Mouse (Mus musculus) Muller cell, postnatal 12 days (primary cell): ENCODE results near the gene Ankrd52.

Experiments used
- DNase-seq: peaks from one replicate; pipeline ENCODE4 v3.0.0-alpha.2; 2015; ENCODE audit errors: inconsistent ontology term

The Ankrd52 gene

DNA sequence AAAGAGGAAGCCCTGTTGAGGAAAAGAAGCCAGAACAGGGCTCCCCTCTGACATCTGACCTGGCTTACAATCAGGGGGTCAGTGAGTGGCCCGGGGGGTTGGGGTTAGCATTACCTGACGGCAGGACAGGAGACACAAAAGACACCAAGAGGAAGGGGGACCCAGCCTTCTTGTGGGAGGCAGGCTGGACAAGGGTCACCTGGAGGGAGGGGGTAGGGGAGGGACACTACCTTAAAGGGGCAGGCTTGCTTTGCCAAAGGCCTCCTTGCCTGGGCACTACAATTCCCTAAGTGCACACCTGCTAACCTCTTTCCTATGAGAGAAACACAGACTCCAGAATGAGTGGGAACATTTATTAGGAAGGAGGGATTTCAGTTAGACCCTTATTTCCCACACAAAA lies 24.1 kb downstream of the Ankrd52 start, which contains the start of gene Slc39a5:
Slc39a5 (minus strand) TSS at position 174 of the 400 bp plus-strand sequence.
- no peak for DNase-seq

DNA sequence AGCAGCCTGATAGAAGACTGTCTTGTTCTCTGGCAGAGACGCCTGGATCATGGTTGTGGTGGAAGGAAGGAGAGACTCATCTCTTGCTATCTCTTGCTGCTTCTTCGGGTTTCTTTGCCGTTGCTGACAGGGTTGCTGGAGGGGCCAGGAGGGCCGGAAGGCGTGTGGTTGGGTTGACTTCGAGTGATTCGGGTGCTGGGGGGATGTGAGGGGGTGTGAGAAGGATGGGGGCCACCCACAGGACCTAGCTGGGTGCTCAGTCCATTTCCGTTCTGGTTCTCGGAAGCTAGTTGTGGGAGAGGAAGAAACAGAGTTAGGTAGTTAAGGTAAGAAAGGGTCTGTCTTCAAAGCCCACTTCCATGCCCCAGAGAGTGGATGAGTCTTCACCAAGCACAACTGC lies 24.7 kb downstream of the Ankrd52 start:
- DNase-seq, result no peak

DNA sequence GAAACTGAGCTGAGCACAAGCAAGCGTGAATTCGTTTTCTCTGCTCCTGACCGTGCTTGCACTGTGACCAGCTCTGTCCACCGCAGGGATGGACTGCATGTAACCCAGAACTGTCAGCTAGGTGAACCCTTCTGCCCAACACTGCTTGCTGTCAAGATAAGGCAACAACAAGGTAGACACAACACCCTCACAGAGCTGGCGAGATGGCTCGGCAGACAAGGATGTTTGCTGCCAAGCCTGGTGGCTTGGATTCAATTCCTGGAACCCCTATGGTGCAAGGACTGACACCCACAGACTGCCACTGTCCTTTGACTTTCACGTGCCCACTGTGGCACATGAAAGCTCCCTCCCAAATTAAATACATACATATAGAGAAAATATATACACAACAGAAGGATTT lies 27.0 kb downstream of the Ankrd52 start:
- DNase-seq, result no peak

DNA sequence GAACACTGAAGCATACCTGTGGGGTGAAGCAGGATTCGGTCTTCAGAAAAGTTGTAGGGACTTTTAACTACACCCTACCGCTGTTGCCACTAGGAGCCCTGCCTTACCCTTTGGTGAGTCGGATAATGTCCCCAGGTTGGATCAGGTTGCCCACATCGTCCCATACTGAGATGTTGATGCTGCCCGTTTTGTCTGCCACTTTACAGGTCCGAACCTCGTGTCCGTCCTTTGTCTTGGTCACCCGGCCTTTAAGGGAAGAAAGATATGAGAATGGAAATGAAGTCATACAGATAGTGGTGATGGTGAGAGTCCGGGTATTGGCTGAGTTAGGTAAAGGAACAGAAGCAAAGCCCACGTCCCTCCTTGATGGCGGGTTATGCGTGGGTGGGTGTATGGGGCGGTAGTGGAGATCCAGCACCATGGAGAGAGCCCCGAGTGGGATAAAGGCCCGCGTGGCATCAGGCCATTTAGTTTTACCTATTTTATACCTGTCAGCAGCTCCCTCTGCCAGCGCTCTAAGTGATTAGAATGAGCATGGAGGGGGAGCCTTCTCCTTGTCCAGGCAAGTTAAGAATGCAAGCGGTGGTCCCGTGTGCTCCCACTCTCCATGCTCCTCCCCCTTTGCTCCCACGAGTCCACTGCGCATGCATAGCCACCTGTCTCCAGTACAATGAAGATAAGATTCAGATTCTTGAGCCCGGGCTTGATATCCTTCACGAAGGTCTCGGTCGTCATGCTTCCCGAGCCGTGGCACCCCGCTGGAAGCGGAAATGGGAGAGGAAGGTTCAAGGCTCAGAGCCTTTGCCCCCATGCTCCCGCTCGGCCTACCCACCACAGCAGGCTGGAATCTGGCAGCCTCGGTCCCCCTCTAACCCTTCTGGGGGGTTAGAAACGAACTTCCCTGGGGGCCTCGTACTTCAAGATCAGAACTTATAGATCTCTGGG lies 31.9 kb downstream of the Ankrd52 start:
- DNase-seq, result peak; percentile 41

DNA sequence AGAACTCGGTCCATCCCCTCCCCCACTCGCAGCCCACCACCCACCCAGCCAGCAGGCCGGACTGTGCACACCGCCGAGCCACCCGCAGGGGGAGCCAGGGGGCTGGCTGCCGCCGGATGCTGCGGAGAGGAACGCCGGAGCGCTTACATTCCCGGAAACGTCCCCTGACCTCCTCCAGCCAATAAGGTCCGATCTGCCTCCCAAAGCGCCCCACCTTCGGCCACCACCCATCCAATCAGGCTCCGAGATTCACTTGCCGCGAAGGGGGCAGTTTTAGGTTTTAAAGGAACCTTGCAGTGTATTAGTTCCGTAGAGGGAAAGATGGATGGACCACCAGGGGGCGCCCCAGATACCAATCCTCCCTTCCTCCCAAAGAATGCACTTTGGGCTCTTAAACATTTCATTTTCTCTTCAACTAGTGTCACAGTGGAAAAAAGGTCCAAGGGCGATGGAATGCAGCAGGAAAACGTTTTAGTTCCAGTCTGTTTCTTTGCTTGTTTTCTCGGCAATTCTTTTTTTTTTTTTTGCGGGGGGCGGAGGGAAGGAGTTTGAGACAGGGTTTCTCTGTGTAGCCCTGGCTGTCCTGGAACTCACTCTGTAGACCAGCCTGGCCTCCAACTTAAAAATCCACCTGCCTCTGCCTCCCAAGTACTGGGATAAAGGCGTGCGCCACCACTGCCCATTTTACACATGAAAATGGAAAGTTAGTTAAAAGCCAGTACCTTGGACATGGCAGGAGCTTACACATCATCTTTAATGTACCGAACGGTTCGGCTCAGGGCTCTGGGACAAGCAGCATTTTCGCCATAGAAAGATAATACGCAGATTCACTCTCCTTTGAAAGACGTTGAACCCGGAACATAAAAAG lies 33.0 kb downstream of the Ankrd52 start:
- DNase-seq, result peak; percentile 100

DNA sequence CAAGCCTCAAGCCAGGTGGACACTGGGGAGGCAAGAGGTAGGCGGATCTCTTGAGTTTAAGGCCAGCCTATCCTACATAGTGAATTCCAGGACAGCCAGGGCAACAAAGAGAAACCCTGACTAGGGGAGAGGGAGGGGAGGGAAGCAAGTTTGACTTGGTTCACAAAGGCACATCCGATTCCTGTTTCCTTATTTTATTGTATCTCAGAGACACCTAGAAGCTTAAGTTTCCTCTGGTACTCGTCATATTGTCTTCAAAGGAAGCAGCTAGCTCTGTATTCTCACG lies 33.6 kb downstream of the Ankrd52 start:
- DNase-seq, result no peak

DNA sequence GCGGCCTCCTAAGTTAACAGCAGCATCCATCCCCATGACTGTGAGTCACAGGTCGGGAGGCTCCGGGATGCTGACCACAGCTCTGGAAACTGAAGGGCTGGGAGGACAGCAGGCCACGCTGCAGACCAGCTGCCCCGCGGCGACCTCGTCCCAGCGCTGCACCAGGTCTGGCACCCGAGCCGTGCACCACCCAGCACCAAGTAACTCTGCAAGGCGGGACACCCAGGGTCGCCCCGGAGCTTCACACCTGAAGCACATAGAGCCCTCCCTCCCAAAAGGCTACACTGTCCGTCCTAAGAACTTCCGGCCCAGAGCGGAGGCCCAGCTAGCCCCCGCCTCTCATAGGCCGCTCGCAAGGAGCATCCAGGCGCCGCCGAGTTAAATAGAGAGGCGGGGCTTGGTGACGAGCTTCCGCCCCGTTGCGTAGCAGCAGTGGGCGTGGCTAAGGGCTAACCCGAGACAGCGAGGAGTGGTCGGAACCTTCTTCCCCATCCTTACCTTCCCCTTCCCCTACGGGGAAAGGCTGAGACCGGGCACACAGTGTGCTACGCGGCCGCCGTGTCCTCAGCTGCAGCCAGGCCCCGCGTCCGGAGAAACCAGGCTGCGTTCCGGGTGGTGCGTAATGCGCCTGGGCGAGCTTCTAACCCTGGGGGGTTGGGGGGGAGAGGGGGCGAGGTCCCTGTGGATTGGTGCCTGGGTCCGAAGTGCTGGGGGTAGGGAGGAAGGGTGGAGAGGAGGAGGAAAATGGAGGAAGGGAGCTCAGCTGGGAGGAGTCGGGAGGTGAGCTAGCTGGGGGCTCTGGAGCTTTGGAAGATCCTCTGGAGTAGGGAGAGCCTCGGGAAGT lies 34.5 kb downstream of the Ankrd52 start, which contains the start of the genes Nabp2 and Rnf41:
Nabp2 (minus strand) TSS at position 282 of the 844 bp plus-strand sequence.
Rnf41 (plus strand) TSS at position 447 of the 844 bp plus-strand sequence.
- peak; percentile 97 for DNase-seq

DNA sequence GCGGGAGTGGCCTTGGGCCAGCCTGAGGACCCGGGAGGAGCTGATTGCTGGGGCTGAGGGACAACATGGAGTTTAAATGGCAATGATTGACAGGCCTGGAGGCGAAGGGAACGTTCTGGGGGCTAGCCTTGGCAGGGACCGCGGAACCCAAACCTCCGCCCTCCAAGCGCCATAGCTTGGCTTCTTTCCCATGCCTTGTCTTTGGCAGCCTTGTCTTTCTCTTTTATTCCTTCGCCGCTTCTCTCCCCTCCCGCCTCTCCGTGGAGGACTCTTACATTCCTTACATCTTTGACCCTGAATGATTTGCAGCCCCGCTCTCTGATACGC lies 35.1 kb downstream of the Ankrd52 start:
- DNase-seq, result peak; percentile 73

DNA sequence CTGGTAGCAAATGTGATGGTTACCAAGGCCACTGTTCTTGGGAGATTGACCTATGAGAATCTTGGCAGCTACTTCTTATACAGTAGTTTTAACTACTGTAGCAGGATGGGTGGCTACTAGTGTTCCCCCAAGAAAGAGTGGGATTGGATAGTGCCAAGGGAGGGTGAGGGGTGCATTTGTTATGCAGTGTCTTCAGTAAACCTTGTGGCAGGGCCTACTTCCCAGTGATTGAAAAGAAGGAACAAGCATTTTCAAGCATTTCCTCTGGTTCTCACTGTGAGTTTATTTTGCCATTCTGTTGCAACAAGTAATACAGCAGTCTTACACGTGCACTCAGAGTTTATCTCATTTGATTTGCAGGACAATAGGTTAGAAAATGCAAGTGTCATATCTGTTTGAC lies 35.6 kb downstream of the Ankrd52 start:
- no peak for DNase-seq

DNA sequence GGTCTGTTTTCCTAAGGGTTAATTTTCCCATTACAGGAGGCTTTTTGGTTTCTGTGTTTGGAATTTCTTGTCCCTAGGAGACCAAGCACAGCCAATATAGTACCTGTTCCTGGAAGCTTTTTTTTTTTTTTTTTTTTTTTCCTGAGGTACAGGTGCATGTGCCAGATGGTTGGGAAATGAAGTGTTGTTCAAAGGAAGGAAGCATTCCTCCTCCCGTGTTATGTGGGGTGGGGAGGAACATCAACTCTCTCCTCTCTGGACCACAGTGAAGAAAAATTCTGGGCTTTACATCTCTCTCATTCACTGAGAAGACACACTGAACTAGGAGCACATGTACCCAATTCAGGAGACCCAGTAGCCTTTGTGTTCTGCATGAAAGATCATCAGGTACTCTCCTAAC lies 36.2 kb downstream of the Ankrd52 start:
- no peak for DNase-seq

DNA sequence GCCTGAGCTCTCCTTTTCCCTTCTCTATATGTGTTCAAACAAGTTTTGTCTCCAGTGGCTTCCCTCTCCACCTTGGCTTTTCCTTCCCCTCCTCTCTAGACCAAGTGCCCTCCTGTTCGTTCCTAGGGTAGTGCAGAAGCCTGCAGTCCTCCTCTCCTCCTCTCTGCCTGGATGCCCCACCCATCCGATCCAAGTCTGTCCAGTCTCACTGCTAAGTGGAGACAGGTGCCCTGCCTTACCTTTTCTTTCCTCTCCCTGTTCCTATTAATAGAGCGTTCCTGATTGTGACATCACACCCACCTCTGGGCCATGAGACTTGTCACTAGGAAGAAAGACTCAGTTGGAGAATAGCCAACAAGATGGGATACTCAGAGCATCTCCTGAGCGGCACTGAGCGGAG lies 37.9 kb downstream of the Ankrd52 start:
- no peak for DNase-seq

DNA sequence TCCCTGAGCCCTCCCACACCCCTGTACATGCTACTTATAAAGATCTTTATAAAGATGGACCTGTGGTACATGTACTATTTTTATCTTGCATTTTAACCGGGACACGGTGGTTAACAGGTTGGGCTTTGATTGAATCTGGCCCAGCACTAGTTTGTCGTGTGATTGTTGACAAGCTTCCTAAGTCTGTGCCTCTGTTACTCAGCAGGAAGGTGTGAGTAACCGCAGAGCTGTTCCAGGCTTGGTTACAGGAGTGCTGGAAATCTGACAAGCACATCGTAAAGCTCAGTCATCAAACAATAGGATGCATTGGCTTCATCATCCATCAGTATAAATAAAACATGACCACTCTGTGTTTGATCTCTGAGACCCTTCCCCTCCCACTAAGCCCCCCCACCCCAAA lies 45.5 kb downstream of the Ankrd52 start:
- no peak for DNase-seq

DNA sequence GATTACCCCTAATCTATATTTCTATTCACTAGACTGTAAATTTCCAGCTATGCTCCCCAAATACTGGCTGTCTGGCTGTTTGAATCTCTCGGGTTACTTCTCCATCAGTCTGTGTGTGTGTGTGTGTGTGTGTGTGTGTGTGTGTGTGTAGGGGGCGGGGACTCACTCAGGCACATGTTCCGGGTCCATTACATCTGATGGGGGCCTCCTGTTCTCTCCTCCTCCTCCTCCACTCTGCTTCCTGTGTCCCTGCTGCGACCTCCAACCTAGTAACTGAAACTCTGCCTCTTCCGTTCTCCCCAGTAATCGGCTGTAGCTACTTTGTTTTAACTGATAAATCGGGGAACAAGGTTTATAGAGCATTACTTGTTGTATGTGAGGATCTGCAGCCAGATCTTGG lies 47.7 kb downstream of the Ankrd52 start:
- DNase-seq, result no peak

DNA sequence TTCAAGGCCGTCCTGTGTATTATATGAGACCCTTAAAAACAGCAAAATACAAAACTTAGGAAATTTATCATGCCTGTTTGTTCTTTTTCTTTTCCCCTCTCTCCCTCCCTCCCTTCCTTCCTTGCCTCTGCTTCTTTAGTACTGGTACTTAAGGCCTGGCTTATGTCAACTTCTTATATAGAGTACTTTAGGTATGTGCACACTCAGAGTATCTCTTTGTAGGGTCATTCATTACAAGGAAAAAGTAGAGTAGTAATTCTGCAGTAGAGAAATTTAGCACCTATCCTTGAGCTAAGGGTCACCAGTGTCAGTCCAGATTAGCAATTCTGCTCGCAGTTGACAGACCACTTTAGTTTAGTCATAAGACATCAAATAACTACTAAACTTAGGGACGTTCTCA lies 48.3 kb downstream of the Ankrd52 start:
- DNase-seq, result no peak

DNA sequence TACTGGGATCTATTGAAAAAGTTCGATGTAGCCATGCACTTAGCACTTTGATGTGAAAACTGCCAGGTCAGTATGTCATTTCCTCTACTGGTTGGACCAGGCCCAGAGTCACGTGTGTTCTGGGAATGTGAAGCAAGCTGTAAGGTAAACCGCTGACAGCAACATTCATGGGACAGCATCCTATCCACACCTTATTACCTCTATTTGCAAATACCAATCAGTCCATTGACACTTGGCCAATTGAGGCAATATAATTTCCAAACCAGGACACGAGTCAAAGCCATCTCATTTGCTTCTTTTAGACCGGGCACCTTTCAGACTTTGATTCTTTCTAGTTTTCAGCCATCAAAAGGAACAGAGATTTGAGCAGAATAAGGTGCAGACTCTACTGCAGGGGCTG lies 52.1 kb downstream of the Ankrd52 start:
- no peak for DNase-seq

DNA sequence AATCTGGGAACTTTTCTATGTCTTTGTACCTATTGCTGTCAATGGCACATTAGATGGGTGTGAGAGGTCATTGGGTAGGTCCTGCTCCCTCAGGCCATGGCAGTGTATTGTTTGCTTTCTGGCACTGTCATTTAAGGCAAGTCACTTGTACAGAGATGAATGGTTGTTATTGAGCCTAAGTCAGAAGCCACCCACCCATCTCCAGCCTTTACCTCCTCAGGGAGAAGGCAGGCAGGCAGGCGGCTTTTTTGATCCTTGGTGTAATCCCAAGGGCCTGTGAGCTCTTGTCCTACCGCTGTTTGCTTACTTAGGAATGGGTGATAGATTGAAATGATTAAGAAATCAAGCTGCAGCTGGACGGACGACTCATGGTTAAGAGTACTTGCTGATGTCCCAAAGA lies 52.5 kb downstream of the Ankrd52 start:
- DNase-seq, result no peak

DNA sequence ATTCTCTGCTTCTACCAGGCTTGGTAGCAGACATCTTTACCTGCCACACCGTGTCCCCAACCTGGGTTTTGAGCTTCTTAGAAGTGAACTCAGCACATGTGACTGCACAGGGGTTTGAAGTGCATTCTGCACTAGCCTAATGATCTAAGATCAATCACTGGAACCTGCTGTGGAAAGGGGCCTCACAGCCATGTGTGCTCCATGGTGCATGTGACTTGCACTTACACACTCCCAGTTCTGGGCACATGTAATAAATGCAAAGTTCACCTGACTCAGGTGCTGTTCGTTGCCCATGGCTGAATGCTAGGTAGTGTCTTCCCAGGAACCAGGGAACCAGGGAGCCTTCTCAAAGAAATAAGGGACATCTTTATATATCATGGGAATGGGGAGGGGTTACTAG lies 56.5 kb downstream of the Ankrd52 start:
- DNase-seq, result no peak

DNA sequence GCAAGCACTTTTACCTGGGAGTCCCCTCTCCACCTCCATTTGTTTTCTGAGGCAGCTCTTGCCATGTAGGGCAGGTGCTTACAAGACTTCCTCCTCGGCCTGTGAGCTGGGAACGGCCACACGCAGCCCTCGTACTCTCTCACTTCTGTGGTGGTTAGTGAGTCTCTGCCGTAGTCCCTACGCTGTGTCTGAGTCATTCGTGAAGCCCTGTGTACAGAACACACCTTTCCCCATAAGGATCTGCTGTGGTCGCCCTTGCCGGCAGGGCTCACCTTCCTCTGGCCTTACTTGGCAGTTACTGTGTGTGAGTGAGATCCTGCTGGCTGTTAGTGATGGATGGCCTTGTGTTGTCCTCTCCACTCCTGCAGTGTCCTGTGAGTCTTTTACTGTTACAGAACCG lies 57.8 kb downstream of the Ankrd52 start:
- DNase-seq, result no peak

DNA sequence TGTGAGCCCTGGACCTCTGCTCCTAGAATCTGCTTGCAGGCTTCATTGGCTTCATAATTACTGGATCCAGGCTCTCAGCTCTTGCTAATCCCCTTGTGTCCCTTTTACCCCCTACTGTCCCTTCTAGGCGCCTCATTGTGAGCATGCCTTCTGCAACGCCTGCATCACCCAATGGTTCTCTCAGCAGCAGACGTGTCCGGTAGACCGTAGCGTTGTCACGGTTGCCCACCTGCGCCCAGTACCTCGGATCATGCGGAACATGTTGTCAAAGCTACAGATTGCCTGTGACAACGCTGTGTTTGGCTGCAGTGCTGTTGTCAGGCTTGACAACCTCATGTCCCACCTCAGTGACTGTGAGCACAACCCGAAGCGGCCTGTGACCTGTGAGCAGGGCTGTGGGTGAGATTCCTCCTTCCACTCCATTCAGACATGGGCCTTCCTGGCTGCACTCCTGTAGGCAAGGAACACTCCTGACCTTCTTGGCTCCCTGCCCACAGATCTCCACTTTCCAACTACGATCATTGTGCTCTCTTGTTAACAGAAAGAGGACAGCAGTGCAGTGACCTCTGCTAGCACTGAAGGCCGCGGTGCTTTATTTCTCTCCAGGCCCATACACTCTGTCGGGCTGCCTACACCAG lies 58.4 kb downstream of the Ankrd52 start:
- DNase-seq, result peak; percentile 73

DNA sequence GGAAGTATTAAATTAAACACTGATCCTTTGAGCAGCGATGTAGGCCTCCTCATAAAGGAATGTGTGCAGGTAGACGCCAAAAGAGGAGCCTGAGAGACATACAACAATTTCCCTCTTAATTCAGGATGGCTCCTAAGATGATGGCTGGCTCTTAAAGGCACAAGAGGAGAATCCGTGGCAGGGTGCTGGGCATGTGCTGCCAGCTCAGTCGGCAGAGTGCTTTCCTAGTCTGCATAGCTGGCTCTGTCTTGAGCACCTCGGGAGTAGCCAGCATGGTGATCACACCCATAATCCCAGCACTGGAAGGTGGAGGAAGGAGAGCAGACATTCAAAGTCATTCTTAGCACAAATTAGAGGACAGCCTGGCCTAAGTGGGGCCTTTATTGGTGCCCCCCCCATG lies 59.0 kb downstream of the Ankrd52 start:
- no peak for DNase-seq

DNA sequence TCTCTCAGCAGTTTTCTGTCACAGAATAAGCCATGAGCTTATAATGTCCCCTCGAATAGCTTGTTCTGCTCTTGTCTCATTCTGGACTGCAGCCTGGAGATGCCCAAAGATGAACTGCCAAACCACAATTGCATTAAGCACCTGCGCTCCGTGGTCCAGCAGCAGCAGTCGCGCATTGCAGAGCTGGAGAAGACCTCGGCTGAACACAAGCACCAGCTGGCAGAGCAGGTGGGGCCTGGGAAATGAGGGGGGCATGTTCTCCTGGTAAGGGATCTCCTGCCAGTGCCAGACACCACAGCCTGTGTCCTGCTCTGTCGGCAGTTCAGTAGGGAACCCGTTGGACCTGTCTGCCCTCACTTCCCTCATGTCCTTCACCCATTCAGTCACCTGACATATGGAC lies 59.5 kb downstream of the Ankrd52 start:
- DNase-seq, result no peak
